In the genomic region with DNA sequence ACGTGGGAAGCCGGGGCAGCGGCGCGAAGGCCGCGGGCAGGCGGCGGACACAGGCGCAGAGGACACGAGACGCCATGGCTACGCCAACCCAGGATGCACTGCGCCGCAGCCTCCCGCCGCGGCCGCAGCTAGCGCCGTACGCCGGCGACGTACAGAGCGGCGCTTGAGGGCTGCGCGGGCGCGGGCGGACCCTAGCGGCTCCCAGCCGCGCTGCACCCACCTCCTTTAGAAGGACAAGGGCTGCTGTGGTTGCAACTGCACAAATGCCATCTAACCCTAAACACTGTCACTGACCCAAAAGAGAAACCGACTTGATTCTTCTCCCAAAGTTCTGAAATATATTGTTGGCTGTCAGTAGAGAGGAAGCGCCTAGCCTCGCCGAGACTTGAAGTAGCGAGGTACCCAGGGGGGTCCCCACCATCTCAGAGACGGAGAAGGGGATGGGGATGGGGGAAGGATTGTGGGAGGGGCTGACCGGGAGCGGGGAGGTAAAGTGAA, we compare ENCODE assay signal across 1 mouse cellular context.
TF ChIP-seq lines count a peak whose summit lies in the region.

TSS of gene Ndufab1 (minus strand) at position 140 of the 498 bp plus-strand sequence.

TF ChIP-seq in CH12.LX, 34 proteins besides CTCF, POLR2A, EP300 and RAD21 (continued from another document):
- peak; percentile 67; the same call in 1 of the 2 replicates for TF ChIP-seq ZMIZ1 (IDR thresholded peaks at IDR 0.05; ENCODE audit: low read depth, low read length)
- TF ChIP-seq MEF2A (IDR thresholded peaks at IDR 0.05; ENCODE audit: borderline replicate concordance, low read depth, low read length) = peak; percentile 53; the same call in 1 of the 2 replicates
- TF ChIP-seq RCOR1 (conservative IDR thresholded peaks at IDR 0.05; ENCODE audit: low read depth, low read length) = no peak
- peak; percentile 77 for TF ChIP-seq NRF1 (IDR thresholded peaks at IDR 0.05; ENCODE audit: low read depth, low read length)
- TF ChIP-seq BHLHE40 (IDR thresholded peaks at IDR 0.05; ENCODE audit: low read depth, low read length) = 0 out of 2 replicates have a peak, but pooled peaks have one; percentile 5
- no peak for TF ChIP-seq ZNF384 (IDR thresholded peaks at IDR 0.05; ENCODE audit: low read depth, low read length)
- peak; percentile 44; the same call in 1 of the 2 replicates for TF ChIP-seq TBP (conservative IDR thresholded peaks at IDR 0.05; ENCODE audit: low read depth, low read length)
- TF ChIP-seq USF1 (IDR thresholded peaks at IDR 0.05; ENCODE audit: low read depth, low read length) = no peak
- peak; percentile 83; the same call in 1 of the 2 replicates for TF ChIP-seq GABPA (IDR thresholded peaks at IDR 0.05; ENCODE audit: insufficient replicate concordance, low read depth, low read length)
- no peak for TF ChIP-seq PAX5 (IDR thresholded peaks at IDR 0.05; ENCODE audit: low read length)
- no peak for TF ChIP-seq E2F4 (IDR thresholded peaks at IDR 0.05; ENCODE audit: insufficient replicate concordance, low read depth, low read length)
- TF ChIP-seq USF2 (conservative IDR thresholded peaks at IDR 0.05; ENCODE audit: low read depth, low read length) = no peak
- TF ChIP-seq UBTF (IDR thresholded peaks at IDR 0.05; ENCODE audit: low read depth, low read length) = 0 out of 2 replicates have a peak, but pooled peaks have one; percentile 45
- no peak for TF ChIP-seq JUND (conservative IDR thresholded peaks at IDR 0.05; ENCODE audit: low read depth, low read length)
- TF ChIP-seq MYC (IDR thresholded peaks at IDR 0.05; ENCODE audit: low read depth, low read length) = 0 out of 2 replicates have a peak, but pooled peaks have one; percentile 42
- TF ChIP-seq ETS1 (conservative IDR thresholded peaks at IDR 0.05; ENCODE audit: low read depth, low read length) = no peak
- TF ChIP-seq HCFC1 (IDR thresholded peaks at IDR 0.05; ENCODE audit: low read depth, low read length) = peak; percentile 83
- no peak for TF ChIP-seq ZC3H11A (IDR thresholded peaks at IDR 0.05; ENCODE audit: low read depth, low read length)
